Mouse (Mus musculus) heart, embryonic 14.5 days (tissue): ENCODE measurements around the gene Naa16. TPM values are rescaled to one million over a fixed set of nuclear protein-coding genes. Genes with fewer than 3 reads are reported as not detected.

ENCODE experiments used
- polyA plus RNA-seq: library from polyadenylated mRNA; unstranded; fragments of >200 nt; fragmentation: Nextera tagmentation; extraction: Ambion mirVana; gene quantifications from 2 replicates; pipeline ENCODE4 v1.2.1, GENCODE M21; 2014

Gene Naa16
- polyA plus RNA-seq, 1 experiment from 2014 or later = 22.1 TPM

Other genes with a start within 250 kb of the Naa16 start
- not detected in 2 replicates for gene Zfp957, start 143.4 kb downstream of the Naa16 start, polyA plus RNA-seq
- 16.5 and 21.4 TPM in 2 replicates for gene Rgcc, start 89.1 kb downstream of the Naa16 start, polyA plus RNA-seq
- 9.9 and 10.9 TPM in 2 replicates for gene Mtrf1, start 7.0 kb upstream of the Naa16 start, polyA plus RNA-seq
- gene Kbtbd7, start 35.7 kb upstream of the Naa16 start, polyA plus RNA-seq = 9.4 and 10.8 TPM in 2 replicates
- 1.4 and 1.7 TPM in 2 replicates for gene Kbtbd6, start 61.1 kb upstream of the Naa16 start, polyA plus RNA-seq
- 11.0 and 12.0 TPM in 2 replicates for gene Elf1, start 90.4 kb upstream of the Naa16 start, polyA plus RNA-seq
- gene Wbp4, start 90.7 kb upstream of the Naa16 start, polyA plus RNA-seq = 27.0 and 29.2 TPM in 2 replicates
- gene Sugt1, start 196.9 kb upstream of the Naa16 start, polyA plus RNA-seq = 111 and 122 TPM in 2 replicates